Mouse (Mus musculus) myocyte (in vitro differentiated cells): ENCODE data around the gene N4bp2l2. TPM values are rescaled to one million over a fixed set of nuclear protein-coding genes. Genes with fewer than 3 reads are reported as not detected.

ENCODE experiments used
- H3K27me3 ChIP-seq: one replicate; pipeline ENCODE4 v1.6.1; 2011; ENCODE audit not compliant: control insufficient read depth, insufficient read depth, insufficient read length
- H3K36me3 ChIP-seq: one replicate; pipeline ENCODE4 v1.6.1; 2011; ENCODE audit not compliant: control insufficient read depth, insufficient read depth
- H3K4me2 ChIP-seq: one replicate; pipeline ENCODE4 v1.6.1; 2011; ENCODE audit warnings: low read depth, control low read depth
- H3K4me3 ChIP-seq: one replicate; pipeline ENCODE4 v1.5.1; 2011; ENCODE audit warnings: mild to moderate bottlenecking, control low read depth, moderate library complexity
- H3K79me2 ChIP-seq: one replicate; pipeline ENCODE4 v1.6.1; 2011; ENCODE audit not compliant: control insufficient read depth, insufficient read depth
- H3ac ChIP-seq: one replicate; pipeline ENCODE4 v1.6.1; 2011; ENCODE audit not compliant: control insufficient read depth, insufficient read length
- CEBPB ChIP-seq: IDR thresholded peaks from 2 replicates; pipeline ENCODE4 v1.6.1; 2011; ENCODE audit warnings: mild to moderate bottlenecking, moderate library complexity; ENCODE audit not compliant: poor library complexity, insufficient read depth, severe bottlenecking
- E2F4 ChIP-seq: IDR thresholded peaks from one replicate; pipeline ENCODE4 v1.6.1; 2011; ENCODE audit warnings: mild to moderate bottlenecking, control low read depth, moderate library complexity; ENCODE audit not compliant: insufficient read depth
- MAX ChIP-seq: IDR thresholded peaks from one replicate; pipeline ENCODE4 v1.6.1; 2011; ENCODE audit warnings: low read depth, mild to moderate bottlenecking, control low read depth
- MYOD1 ChIP-seq, 3 experiments: IDR thresholded peaks; one replicate each; pipeline ENCODE4 v1.6.1; 2011; ENCODE audit warnings: control low read depth in 2 of 3, low read depth in 2 of 3, mild to moderate bottlenecking in 2 of 3, moderate library complexity in 1 of 3; ENCODE audit not compliant: insufficient read length in 2 of 3, control insufficient read depth in 1 of 3
- MYOG ChIP-seq, 3 experiments: IDR thresholded peaks; one replicate each; pipeline ENCODE4 v1.6.1; 2011; ENCODE audit warnings: control low read depth in 2 of 3, low read depth in 2 of 3, mild to moderate bottlenecking in 2 of 3; ENCODE audit not compliant: insufficient read length in 2 of 3, control insufficient read depth in 1 of 3, insufficient read depth in 1 of 3
- POLR2A ChIP-seq: IDR thresholded peaks from one replicate; pipeline ENCODE4 v1.6.1; 2011; ENCODE audit warnings: low read depth, mild to moderate bottlenecking, control low read depth, moderate library complexity; ENCODE audit not compliant: insufficient read length
- POLR2AphosphoS2 ChIP-seq: IDR thresholded peaks from one replicate; pipeline ENCODE4 v1.6.1; 2011; ENCODE audit warnings: low read depth, control low read depth; ENCODE audit not compliant: insufficient read length
- REST ChIP-seq: IDR thresholded peaks from one replicate; pipeline ENCODE4 v1.6.1; 2011; ENCODE audit warnings: mild to moderate bottlenecking, control low read depth, moderate library complexity; ENCODE audit not compliant: insufficient read depth, insufficient read length
- SRF ChIP-seq: IDR thresholded peaks from one replicate; pipeline ENCODE4 v1.6.1; 2011; ENCODE audit warnings: low read depth; ENCODE audit not compliant: control insufficient read depth, insufficient read length
- TCF12 ChIP-seq: IDR thresholded peaks from one replicate; pipeline ENCODE4 v1.6.1; 2011; ENCODE audit warnings: mild to moderate bottlenecking, control low read depth; ENCODE audit not compliant: poor library complexity, insufficient read depth, severe bottlenecking
- TCF3 ChIP-seq: IDR thresholded peaks from one replicate; pipeline ENCODE4 v1.6.1; 2011; ENCODE audit warnings: low read depth, control low read depth; ENCODE audit not compliant: insufficient read length
- USF1 ChIP-seq: IDR thresholded peaks from one replicate; pipeline ENCODE4 v1.6.1; 2011; ENCODE audit warnings: low read depth, mild to moderate bottlenecking, control low read depth, moderate library complexity
- polyA plus RNA-seq: library from polyadenylated mRNA; unstranded; fragments of >200 nt; fragmentation: generic; extraction: Trizol; gene quantifications from one replicate; pipeline ENCODE4 v1.2.1, GENCODE M21; 2012; ENCODE audit warnings: missing spikeins

Gene N4bp2l2
- polyA plus RNA-seq, 1 experiment = 21.6 TPM

GRCm38 (mm10) chr5:150611697-150612096, 54.3 kb downstream of the N4bp2l2 start:
- Histone ChIP-seq H3K27me3 (no peaks in the 10 kb centered on the region), H3ac (no peak overlapping the region), H3K4me3 (peak overlapping the region; percentile 3), H3K79me2 (no peaks in the 10 kb centered on the region), H3K4me2 (peak overlapping the region; percentile 81), H3K36me3 (no peaks in the 10 kb centered on the region)
- no peak for TF ChIP-seq CEBPB
- TF ChIP-seq REST = no peak
- TF ChIP-seq USF1 = no peak
- no peak for TF ChIP-seq MYOG (IDR thresholded peaks at IDR 0.05; ENCODE audit: control insufficient read depth in 1 of 3, insufficient read depth in 1 of 3, insufficient read length in 2 of 3, low read depth in 2 of 3)
- TF ChIP-seq TCF3 = no peak
- TF ChIP-seq E2F4 = no peak
- no peak for TF ChIP-seq MYOD1 (IDR thresholded peaks at IDR 0.05; ENCODE audit: control insufficient read depth in 1 of 3, insufficient read length in 2 of 3, low read depth in 2 of 3)
- no peak for TF ChIP-seq MAX
- TF ChIP-seq POLR2AphosphoS2 = no peak
- no peak for TF ChIP-seq TCF12
- no peak for TF ChIP-seq POLR2A
- no peak for TF ChIP-seq SRF

GRCm38 (mm10) chr5:150611136-150611535, 54.8 kb downstream of the N4bp2l2 start:
- Histone ChIP-seq H3K4me3 (peak overlapping the region; percentile 3), H3ac (no peak overlapping the region), H3K79me2 (no peaks in the 10 kb centered on the region), H3K27me3 (no peaks in the 10 kb centered on the region), H3K36me3 (no peaks in the 10 kb centered on the region), H3K4me2 (peak overlapping the region; percentile 81)
- TF ChIP-seq TCF12 = no peak
- no peak for TF ChIP-seq SRF
- TF ChIP-seq MYOD1 (IDR thresholded peaks at IDR 0.05; ENCODE audit: control insufficient read depth in 1 of 3, insufficient read length in 2 of 3, low read depth in 2 of 3) = no peak
- no peak for TF ChIP-seq REST
- no peak for TF ChIP-seq TCF3
- TF ChIP-seq E2F4 = no peak
- no peak for TF ChIP-seq MYOG (IDR thresholded peaks at IDR 0.05; ENCODE audit: control insufficient read depth in 1 of 3, insufficient read depth in 1 of 3, insufficient read length in 2 of 3, low read depth in 2 of 3)
- no peak for TF ChIP-seq CEBPB
- no peak for TF ChIP-seq POLR2A
- no peak for TF ChIP-seq MAX
- TF ChIP-seq POLR2AphosphoS2 = no peak
- TF ChIP-seq USF1 = no peak

GRCm38 (mm10) chr5:150607631-150608030, 58.4 kb downstream of the N4bp2l2 start:
- H3K4me2 ChIP-seq = no peak overlapping the region
- no peaks in the 10 kb centered on the region for H3K36me3 ChIP-seq
- H3ac ChIP-seq = no peak overlapping the region
- no peak for TF ChIP-seq SRF
- no peak for TF ChIP-seq E2F4
- TF ChIP-seq CEBPB = no peak
- TF ChIP-seq MYOG (IDR thresholded peaks at IDR 0.05; ENCODE audit: control insufficient read depth in 1 of 3, insufficient read depth in 1 of 3, insufficient read length in 2 of 3, low read depth in 2 of 3) = no peak
- no peak for TF ChIP-seq MAX
- no peak for TF ChIP-seq TCF12
- no peak for TF ChIP-seq POLR2AphosphoS2
- no peak for TF ChIP-seq TCF3
- TF ChIP-seq POLR2A = no peak
- no peak for TF ChIP-seq MYOD1 (IDR thresholded peaks at IDR 0.05; ENCODE audit: control insufficient read depth in 1 of 3, insufficient read length in 2 of 3, low read depth in 2 of 3)
- no peak for TF ChIP-seq USF1
- no peak for TF ChIP-seq REST
- H3K79me2 ChIP-seq = no peaks in the 10 kb centered on the region
- H3K27me3 ChIP-seq = no peaks in the 10 kb centered on the region
- no peak overlapping the region for H3K4me3 ChIP-seq

- Histone ChIP-seq H3K79me2 (no peaks in the 10 kb centered on the region), H3K4me3 (no peak overlapping the region), H3K4me2 (no peak overlapping the region), H3K27me3 (no peaks in the 10 kb centered on the region), H3K36me3 (no peaks in the 10 kb centered on the region), H3ac (no peak overlapping the region)
- TF ChIP-seq SRF (no peak), TCF3 (no peak), REST (no peak), MAX (no peak), CEBPB (no peak), TCF12 (no peak), POLR2A (no peak)
Observed at GRCm38 (mm10) chr5:150606131-150606530, 59.9 kb downstream of the N4bp2l2 start.

GRCm38 (mm10) chr5:150601441-150602230, 64.3 kb downstream of the N4bp2l2 start:
- H3K4me3 ChIP-seq = no peak overlapping the region
- H3K4me2 ChIP-seq = no peak overlapping the region
- no peak for TF ChIP-seq MYOD1 (IDR thresholded peaks at IDR 0.05; ENCODE audit: control insufficient read depth in 1 of 3, insufficient read length in 2 of 3, low read depth in 2 of 3)
- no peak for TF ChIP-seq SRF
- H3ac ChIP-seq = no peak overlapping the region
- no peaks in the 10 kb centered on the region for H3K79me2 ChIP-seq
- no peaks in the 10 kb centered on the region for H3K27me3 ChIP-seq
- H3K36me3 ChIP-seq = no peaks in the 10 kb centered on the region
